ENCODE assay signal across 14 mouse cellular contexts in the genomic region with DNA sequence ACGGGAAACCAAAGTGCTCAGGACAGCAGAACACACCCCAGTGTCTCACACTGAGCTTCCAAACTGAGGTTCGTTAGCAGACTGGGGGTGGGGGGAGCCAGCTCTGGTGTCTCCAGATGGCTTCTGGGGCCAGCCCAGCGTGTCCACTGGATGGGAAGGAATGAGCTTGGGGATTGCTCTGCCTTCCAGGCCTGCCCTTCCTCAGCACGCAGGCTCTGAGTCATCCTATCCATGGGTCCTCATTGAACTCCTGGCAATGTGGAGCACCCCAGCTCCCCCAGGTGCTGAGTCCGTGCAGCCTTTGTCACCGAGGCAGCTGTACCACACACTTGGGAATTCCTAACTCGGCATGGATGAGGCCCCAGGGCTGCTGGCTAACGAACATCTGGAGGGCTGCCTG. TPM values are rescaled to one million over a fixed set of nuclear protein-coding genes. Genes with fewer than 3 reads are reported as not detected.
DNase-seq lines count a peak whose midpoint lies in the region; ATAC-seq lines count a peak whose summit lies in the region.
"Had no signal": no experiment of that assay in that cellular context is flagged by ENCODE, and none has a peak within 500 bp of the region (broad histone marks: within the 10 kb centered on the region; RNA-seq: fewer than 3 reads in every experiment).

No protein-coding gene starts in this region.

- no peak overlapping the region; the same call in 1 of the 2 replicates for H3K27ac ChIP-seq in embryonic facial prominence, embryonic 13.5 days
- no peak overlapping the region for H3K27ac ChIP-seq in embryonic facial prominence, embryonic 10.5 days (replicated peaks)
- peak overlapping the region; percentile 62; the same call in 1 of the 2 replicates for H3K27ac ChIP-seq in hindbrain, embryonic 15.5 days (replicated peaks)
- H3K27ac ChIP-seq in neural tube, embryonic 13.5 days (replicated peaks), result peak overlapping the region; percentile 81
- H3K27ac ChIP-seq: embryonic facial prominence, embryonic 15.5 days; liver, embryonic 13.5 days had no signal

- no peak for ATAC-seq in embryonic facial prominence, embryonic 13.5 days (ENCODE audit: insufficient number of reproducible peaks, insufficient read depth, low FRiP score, low TSS enrichment, low read depth)
- ATAC-seq in hindbrain, embryonic 15.5 days (ENCODE audit: low FRiP score, low read depth), result no peak
- ATAC-seq in neural tube, embryonic 13.5 days (ENCODE audit: low read depth), result no peak
- ATAC-seq in megakaryocyte, adult 5-6 weeks (ENCODE audit: poor library complexity, severe bottlenecking), result no peak

- intact Hi-C loops in left cerebral cortex, postnatal 4 days (cut with DNase I), result no loop called here

- no peaks in the 10 kb centered on the region for H3K36me3 ChIP-seq in embryonic facial prominence, embryonic 13.5 days
- H3K36me3 ChIP-seq in embryonic facial prominence, embryonic 10.5 days (replicated peaks), result no peaks in the 10 kb centered on the region
- H3K36me3 ChIP-seq in hindbrain, embryonic 15.5 days, result no peaks in the 10 kb centered on the region
- 0 out of 2 replicates have a peak, but pooled peaks cover 8% of the 10 kb centered on the region for H3K36me3 ChIP-seq in neural tube, embryonic 13.5 days
- H3K36me3 ChIP-seq: embryonic facial prominence, embryonic 15.5 days; heart, embryonic 12.5 days; liver, embryonic 13.5 days had no signal

- WGBS in embryonic facial prominence, embryonic 13.5 days, result 59% methylated on average over 8 of the region's 8 CpGs
- WGBS in embryonic facial prominence, embryonic 10.5 days, result 57% methylated on average over 8 of the region's 8 CpGs
- WGBS in hindbrain, embryonic 15.5 days, result 43% methylated on average over 8 of the region's 8 CpGs
- 49% methylated on average over 8 of the region's 8 CpGs for WGBS in neural tube, embryonic 13.5 days

- no peak overlapping the region for H3K4me3 ChIP-seq in embryonic facial prominence, embryonic 13.5 days
- H3K4me3 ChIP-seq in embryonic facial prominence, embryonic 10.5 days, result no peak overlapping the region
- H3K4me3 ChIP-seq in hindbrain, embryonic 15.5 days, result no peak overlapping the region
- H3K4me3 ChIP-seq in neural tube, embryonic 13.5 days, result no peak overlapping the region
- H3K4me3 ChIP-seq: embryonic facial prominence, embryonic 15.5 days; heart, embryonic 12.5 days; liver, embryonic 13.5 days had no signal

- 0 out of 2 replicates have a peak overlapping the region, but pooled peaks have one; percentile 21 for H3K9ac ChIP-seq in embryonic facial prominence, embryonic 13.5 days
- no peak overlapping the region for H3K9ac ChIP-seq in hindbrain, embryonic 15.5 days
- H3K9ac ChIP-seq in neural tube, embryonic 13.5 days, result peak overlapping the region; percentile 36; the same call in 1 of the 2 replicates
- H3K9ac ChIP-seq: embryonic facial prominence, embryonic 15.5 days; heart, embryonic 12.5 days; liver, embryonic 13.5 days had no signal

- H3K4me1 ChIP-seq in embryonic facial prominence, embryonic 13.5 days, result peaks cover 15% of the 10 kb centered on the region
- H3K4me1 ChIP-seq in embryonic facial prominence, embryonic 10.5 days, result peaks cover 56% of the 10 kb centered on the region
- H3K4me1 ChIP-seq in hindbrain, embryonic 15.5 days (replicated peaks), result peaks cover 36% of the 10 kb centered on the region
- H3K4me1 ChIP-seq in neural tube, embryonic 13.5 days (replicated peaks), result peaks cover 47% of the 10 kb centered on the region
- H3K4me1 ChIP-seq: embryonic facial prominence, embryonic 15.5 days; liver, embryonic 13.5 days had no signal

- H3K27me3 ChIP-seq in embryonic facial prominence, embryonic 13.5 days, result no peaks in the 10 kb centered on the region
- peaks cover 14% of the 10 kb centered on the region; the same call in 1 of the 2 replicates for H3K27me3 ChIP-seq in embryonic facial prominence, embryonic 10.5 days (replicated peaks; ENCODE audit: low read depth, poor library complexity, severe bottlenecking)
- H3K27me3 ChIP-seq in hindbrain, embryonic 15.5 days, result no peaks in the 10 kb centered on the region
- H3K27me3 ChIP-seq in neural tube, embryonic 13.5 days, result no peaks in the 10 kb centered on the region
- H3K27me3 ChIP-seq: embryonic facial prominence, embryonic 15.5 days; heart, embryonic 12.5 days; liver, embryonic 13.5 days had no signal

- no peaks in the 10 kb centered on the region for H3K9me3 ChIP-seq in embryonic facial prominence, embryonic 13.5 days
- no peaks in the 10 kb centered on the region for H3K9me3 ChIP-seq in embryonic facial prominence, embryonic 10.5 days
- H3K9me3 ChIP-seq in hindbrain, embryonic 15.5 days, result no peaks in the 10 kb centered on the region
- no peaks in the 10 kb centered on the region for H3K9me3 ChIP-seq in neural tube, embryonic 13.5 days
- H3K9me3 ChIP-seq: embryonic facial prominence, embryonic 15.5 days; heart, embryonic 12.5 days; liver, embryonic 13.5 days had no signal

- DNase-seq in embryonic facial prominence, embryonic 10.5 days (ENCODE audit: low spot score), result no peak
- DNase-seq in left cerebral cortex, postnatal 4 days, result peak; percentile 71
- no peak for DNase-seq in left cerebral cortex, adult 18-20 months (ENCODE audit: low spot score in 2 of 2)
- no peak for DNase-seq in lung, postnatal 14 days
- DNase-seq: kidney, postnatal 10 days; layer of hippocampus, postnatal 36 days; liver, embryonic 13.5 days; lung, postnatal 4 days had no signal

- no peak overlapping the region for H3K4me2 ChIP-seq in embryonic facial prominence, embryonic 13.5 days
- H3K4me2 ChIP-seq in hindbrain, embryonic 15.5 days, result no peak overlapping the region
- H3K4me2 ChIP-seq in neural tube, embryonic 13.5 days, result no peak overlapping the region
- H3K4me2 ChIP-seq: embryonic facial prominence, embryonic 15.5 days; heart, embryonic 12.5 days; liver, embryonic 13.5 days had no signal

RNA-seq across cellular contexts. Expression of a gene that starts 24.8 kb away (rescaled TPM):
- polyA plus RNA-seq in embryonic facial prominence, embryonic 13.5 days (2015; fragmentation: Nextera tagmentation; extraction: Ambion mirVana), result 3.6 and 3.7 TPM in 2 replicates
- 0.84 and 1.6 TPM in 2 replicates for polyA plus RNA-seq in embryonic facial prominence, embryonic 10.5 days (2016; fragmentation: Nextera tagmentation; extraction: Ambion mirVana)
- total RNA-seq in left cerebral cortex, postnatal 4 days (2021), result 100 to 1,000 TPM; 111 to 114 TPM
- total RNA-seq in left cerebral cortex, adult 18-20 months (2021), result 100 to 1,000 TPM; 185 to 187 TPM
- polyA plus RNA-seq in hindbrain, embryonic 15.5 days (2015; fragmentation: Nextera tagmentation; extraction: Ambion mirVana), result 45.7 and 47.5 TPM in 2 replicates
- 28.2 and 34.2 TPM in 2 replicates for polyA plus RNA-seq in neural tube, embryonic 13.5 days (2015; fragmentation: Nextera tagmentation; extraction: Ambion mirVana)
- total RNA-seq in megakaryocyte, adult 5-6 weeks (2015), result 3.4 and 5.7 TPM in 2 replicates
- 4.4 and 5.2 TPM in 2 replicates for total RNA-seq in megakaryocyte, adult 5-6 weeks (2017)

Comparison
In these comparisons a context has a peak if more than half of its experiments do, and no peak if none do; other contexts are left out.
1. H3K27ac ChIP-seq: peak in hindbrain, embryonic 15.5 days (single experiment) and neural tube, embryonic 13.5 days (single experiment); none in embryonic facial prominence, embryonic 13.5 days (single experiment) and embryonic facial prominence, embryonic 10.5 days (single experiment).